Mouse (Mus musculus) heart, postnatal 36 days (tissue): ENCODE measurements around the gene Zdhhc3. TPM values are rescaled to one million over a fixed set of nuclear protein-coding genes. Genes with fewer than 3 reads are reported as not detected.

Experiments used
- DNase-seq, 2 experiments: peaks; one replicate each; pipeline ENCODE4 v3.0.0; 2021 to 2022
- intact Hi-C: fragments of 180-260 bp; cut with DNase I; formaldehyde crosslinking; loops from one replicate; pipeline ENCODE4 v1.15.1; 2025
- total RNA-seq, 2 experiments: library from RNA; stranded (reverse); gene quantifications; 2 replicates each; pipeline ENCODE4 v1.2.3; 2021

The Zdhhc3 gene
- 10 to 100 TPM; 40.7 to 43.0 TPM for total RNA-seq

DNA sequence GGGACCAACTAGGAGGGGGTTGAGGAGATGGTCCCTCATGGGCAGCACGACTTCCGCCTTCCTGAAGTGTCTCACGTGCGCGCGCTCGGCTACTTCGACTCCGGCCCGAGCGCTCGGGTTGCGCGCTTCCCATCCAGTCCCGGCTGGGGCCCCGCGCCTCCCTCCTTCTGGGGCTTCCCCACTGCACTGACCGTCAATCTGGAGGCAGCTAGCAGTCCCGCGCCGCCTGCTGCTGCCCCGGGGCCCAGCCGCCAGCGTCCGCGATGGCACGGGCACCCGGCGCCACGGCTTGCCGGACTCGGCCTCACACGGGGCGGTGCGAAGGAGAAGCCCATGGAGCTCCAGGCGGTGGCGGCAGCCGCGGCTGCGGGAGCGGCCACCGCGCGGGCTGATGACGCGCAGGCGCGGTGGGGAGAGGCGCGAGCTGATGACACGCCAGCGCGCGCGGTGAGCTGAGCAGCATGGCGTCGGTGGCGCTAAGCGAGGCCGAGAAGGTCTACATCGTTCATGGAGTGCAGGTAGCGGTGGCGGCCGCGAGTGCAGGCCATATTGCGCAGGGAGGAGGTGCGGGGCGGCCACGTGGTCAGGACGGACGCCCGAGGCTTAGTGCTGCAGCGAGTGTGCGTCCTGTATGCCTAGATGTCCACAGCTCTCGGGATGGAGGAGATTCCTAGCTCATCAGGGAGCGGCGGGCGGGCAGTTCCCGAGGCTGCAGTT lies at the start of gene Zdhhc3, which contains the start of gene Exosc7:
TSS of gene Zdhhc3 (minus strand) at position 401 of the 717 bp plus-strand sequence.
TSS of gene Exosc7 (plus strand) at position 411 of the 717 bp plus-strand sequence.
- intact Hi-C loops: loop anchor here (5.0 kb wide), 5 partner anchors 161 to 376 kb away; partner anchors contain the start of genes 1110059G10Rik, Kif15, Lars2 and Zfp445
- peak; percentile 87 to 91 for DNase-seq

DNA sequence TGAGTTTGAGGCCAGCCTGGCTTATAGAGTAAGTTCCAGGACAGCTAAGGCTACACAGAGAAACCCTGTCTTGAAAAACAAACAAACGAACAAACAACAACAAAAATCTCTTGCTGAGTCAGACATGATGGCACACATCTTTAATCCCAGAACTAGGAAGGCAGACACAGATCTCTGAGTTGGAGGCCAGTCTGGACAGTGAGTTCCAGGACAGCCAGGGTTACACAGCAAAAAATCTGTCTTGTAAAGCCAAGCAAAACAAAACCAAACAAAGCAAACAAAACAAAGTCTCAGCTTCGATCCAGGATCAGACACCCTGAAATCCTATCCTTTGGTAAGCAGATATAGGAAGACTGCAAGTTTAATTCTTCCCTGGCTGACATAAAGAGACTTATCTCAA lies 48.8 kb upstream of the Zdhhc3 start:
- intact Hi-C loops: no loop called here
- DNase-seq: no peak

DNA sequence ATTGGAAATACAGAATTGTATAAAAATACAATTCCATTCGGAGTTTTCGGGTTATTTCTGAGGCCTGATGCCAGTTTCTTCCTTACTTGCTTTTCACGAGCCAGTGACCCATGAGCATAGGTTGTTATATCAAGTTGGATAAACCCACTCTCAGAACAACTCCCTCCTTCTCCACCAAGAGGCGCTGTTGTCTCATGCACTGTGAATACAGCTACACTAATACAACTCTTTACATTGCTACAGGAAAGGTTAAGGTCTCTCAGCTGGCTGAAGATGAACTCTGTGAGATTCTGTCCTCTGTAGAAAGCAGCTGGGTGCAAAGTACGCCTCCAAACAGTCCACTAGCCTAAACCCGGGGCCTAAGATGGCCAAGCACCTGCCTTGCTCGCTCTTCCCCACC lies 46.3 kb upstream of the Zdhhc3 start:
- intact Hi-C loops: loop anchor here (1.0 to 10.0 kb wide), 5 partner anchors 37 to 425 kb away; partner anchors contain the start of gene Sacm1l
- DNase-seq: peak; percentile 63 to 72

DNA sequence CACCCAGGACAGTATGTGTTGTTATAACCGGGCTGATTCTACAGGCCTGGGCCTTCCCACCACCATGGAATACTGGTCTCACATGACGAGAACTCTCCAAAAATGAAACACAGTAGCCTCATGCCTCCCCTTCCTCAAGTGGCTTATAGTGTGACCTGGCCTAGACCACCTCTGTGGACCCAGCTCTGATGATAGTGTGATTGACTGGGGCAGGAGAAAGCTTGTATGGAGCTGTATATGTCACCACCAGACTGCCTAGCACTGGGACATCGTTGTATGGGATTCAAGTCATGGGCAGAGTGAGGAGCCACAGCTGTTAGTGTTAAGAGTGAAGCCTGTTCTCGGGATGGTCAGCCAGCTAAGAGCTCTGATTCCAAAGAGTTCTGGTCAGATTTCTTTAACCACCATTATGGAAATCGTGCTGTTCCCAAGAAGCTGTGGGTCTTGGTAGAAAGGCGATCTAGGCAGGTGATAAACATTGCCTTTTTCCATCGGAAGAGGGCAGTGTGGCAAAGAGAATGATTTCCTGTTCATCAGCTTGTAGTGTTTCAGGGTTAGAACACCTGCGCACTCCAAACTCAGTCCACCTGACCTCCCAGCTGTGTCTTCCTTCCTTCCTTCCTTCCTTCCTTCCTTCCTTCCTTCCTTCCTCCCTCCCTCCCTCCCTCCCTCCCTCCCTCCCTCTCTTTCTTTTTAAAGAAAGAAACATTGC lies 45.3 kb upstream of the Zdhhc3 start:
- DNase-seq: peak in 1 of 2 experiments; percentile 20
- intact Hi-C loops: loop anchor here (2.0 to 10.0 kb wide), 4 partner anchors 36 to 423 kb away; partner anchors contain the start of gene Sacm1l

DNA sequence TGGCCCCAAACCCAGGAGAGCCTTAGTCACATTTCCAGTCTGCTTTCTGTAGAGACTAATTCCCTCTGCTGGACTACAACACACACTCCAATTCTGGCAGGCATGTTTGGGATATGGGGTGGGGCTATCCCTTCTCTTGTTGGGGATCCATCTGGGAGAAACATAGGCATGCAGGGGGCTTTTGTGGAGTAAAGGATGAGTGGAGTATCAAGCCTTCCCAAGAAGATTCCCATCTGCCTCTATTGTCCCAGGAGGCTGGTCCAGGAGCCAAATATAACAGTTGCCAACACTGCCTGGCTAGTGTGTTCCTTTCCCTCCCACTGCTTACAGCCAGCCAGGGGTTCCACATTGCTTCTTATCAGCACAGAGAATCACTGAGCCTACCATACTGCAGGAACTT lies 44.7 kb upstream of the Zdhhc3 start:
- intact Hi-C loops: loop anchor here (2.0 to 10.0 kb wide), 4 partner anchors 35 to 423 kb away; partner anchors contain the start of gene Sacm1l
- peak; percentile 49 to 51 for DNase-seq

DNA sequence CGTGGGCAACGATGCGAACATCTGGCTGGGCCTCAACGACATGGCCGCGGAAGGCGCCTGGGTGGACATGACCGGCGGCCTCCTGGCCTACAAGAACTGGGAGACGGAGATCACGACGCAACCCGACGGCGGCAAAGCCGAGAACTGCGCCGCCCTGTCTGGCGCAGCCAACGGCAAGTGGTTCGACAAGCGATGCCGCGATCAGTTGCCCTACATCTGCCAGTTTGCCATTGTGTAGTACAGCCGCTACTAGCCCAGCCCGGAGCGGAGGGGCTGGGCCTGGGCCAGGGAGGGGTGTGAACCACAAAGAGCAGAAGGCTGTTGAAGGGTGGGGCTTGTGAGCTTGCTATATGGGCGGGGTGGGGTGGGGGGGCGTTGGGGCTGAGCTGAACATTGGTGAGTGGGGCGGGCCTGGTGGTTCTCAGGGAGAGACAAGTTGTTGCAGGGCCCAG lies 43.9 kb upstream of the Zdhhc3 start:
- DNase-seq: peak; percentile 68 to 74
- intact Hi-C loops: loop anchor here (5.0 to 10.0 kb wide), 3 partner anchors 35 to 422 kb away; partner anchors contain the start of gene Sacm1l

DNA sequence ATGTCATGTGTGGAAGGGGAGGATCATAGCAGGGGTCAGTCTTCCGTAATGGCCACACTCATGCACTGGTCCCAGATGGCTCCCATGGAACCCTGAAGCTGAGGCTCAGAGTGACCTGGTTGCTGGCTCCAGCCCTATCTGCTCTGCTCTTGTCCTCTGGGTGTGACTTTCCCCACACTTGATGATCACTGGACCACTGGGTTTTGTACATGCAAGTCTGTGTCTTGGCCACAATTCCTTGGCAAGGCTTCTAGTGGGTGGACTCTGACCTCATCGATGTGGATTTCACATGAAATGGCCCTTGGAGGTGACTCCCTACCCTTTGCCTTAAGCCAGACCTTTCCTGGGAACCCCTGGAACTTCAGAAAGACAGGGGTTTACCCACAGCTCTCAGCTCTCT lies 40.1 kb upstream of the Zdhhc3 start:
- intact Hi-C loops: loop anchor here (10.0 kb wide), 2 partner anchors 372 to 418 kb away; partner anchors contain the start of gene Sacm1l

DNA sequence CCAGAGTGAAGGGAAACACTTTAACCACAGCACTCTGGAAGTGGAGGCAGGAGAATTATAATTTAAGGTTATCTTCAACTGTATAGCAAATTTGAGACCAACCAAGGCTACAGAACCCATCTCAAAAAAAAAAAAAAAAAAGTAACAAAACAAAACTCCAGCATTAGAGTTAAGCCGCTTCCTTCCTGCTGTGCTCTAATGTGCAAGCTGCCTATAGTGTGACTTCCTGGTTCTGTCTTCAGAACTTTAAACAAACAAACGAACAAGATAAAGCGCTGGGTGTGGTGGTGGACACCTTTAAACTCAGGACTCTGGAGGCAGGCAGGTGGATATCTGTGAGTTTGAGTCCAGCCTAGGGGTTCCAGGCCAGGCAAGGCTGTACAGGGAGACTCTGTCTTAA lies 39.0 kb upstream of the Zdhhc3 start:
- no peak for DNase-seq
- intact Hi-C loops: loop anchor here (10.0 kb wide), 2 partner anchors 373 to 417 kb away; partner anchors contain the start of gene Sacm1l

More for the DNA sequence above, 40.1 kb upstream of the Zdhhc3 start:
- DNase-seq: peak; percentile 48 to 54

DNA sequence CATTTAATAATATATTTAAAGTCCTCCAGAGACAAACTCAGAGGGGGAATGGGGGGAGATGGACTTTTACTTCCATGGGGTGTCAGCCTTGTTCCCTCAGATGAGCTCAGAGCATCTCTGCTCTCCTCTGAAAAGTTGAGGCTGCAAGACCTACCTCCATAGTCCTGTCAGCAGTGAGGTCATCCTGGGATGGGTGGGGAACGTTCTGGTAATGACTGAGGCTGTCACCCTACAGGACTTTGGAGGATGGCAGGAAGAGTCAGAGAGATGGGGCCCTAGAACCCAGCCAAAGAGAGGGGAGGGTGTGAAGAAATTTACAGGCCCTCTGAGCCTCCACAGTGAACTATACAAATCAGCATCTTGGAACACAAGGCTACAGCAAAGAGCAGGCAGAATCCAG lies 38.6 kb upstream of the Zdhhc3 start:
- peak in 1 of 2 experiments; percentile 17 for DNase-seq

DNA sequence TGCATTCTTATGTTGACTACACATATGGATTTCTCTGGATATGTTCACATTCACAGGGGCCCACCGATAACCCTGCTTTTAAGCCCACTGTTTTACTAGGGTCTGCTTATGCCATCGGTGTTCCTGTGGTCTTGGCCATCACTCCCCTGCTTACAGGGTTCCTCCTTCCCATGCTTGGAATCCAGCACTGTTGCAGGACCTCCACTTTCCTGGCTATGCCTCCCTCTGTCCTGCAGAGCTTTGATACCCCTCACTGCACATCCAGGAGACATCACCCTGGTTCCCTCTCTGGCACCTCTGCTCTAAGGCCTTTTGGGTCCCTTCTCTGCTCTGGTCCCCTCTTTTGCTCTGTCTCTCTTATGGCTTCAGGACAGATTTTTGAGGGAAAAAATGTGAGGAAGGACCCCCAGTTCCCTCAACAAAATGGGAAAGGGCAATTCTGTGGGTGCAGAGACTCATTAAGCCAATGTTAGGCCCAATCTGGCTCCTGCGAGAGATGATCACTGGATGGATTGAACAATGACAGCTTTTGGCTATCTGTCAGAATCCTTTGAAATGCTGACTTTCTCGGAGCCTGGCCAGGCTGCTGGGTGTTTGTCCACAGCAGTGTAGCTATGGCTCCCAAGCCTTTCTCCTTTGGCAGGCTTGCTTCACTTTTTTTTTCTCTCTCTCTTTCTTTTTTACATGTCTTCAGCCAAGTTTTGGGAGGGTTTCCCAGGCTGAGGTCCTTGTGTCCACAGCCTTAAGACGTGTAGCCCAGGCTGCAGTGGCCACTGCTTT lies 37.4 kb upstream of the Zdhhc3 start, which contains the start of gene Clec3b:
TSS of gene Clec3b (plus strand) at position 706 of the 780 bp plus-strand sequence.
- peak; percentile 67 for DNase-seq
- intact Hi-C loops: loop anchor here (10.0 kb wide), 2 partner anchors 374 to 416 kb away; partner anchors contain the start of gene Sacm1l

More for the DNA sequence above, 38.6 kb upstream of the Zdhhc3 start:
- intact Hi-C loops: loop anchor here (10.0 kb wide), 2 partner anchors 373 to 417 kb away; partner anchors contain the start of gene Sacm1l

DNA sequence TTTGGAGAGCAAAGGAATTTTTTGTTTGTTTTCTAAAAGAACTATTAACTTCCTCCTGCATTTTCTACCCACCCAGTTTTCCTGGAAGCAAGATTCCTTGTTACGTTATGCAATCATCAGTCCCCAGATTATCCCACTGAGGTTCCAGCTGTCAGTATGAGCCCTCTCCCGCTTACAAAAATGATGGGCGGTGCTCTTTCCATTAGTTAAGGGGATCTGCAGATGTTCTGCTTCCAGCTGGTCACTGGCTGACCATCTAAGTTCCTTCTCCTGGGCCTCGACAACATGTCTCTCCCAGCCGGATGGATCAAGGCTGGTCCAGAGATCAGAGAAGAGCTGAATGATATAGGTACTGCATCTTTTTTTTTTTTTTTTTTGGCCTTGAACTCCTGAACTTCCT lies 35.4 kb upstream of the Zdhhc3 start:
- DNase-seq: peak; percentile 40 to 60
- intact Hi-C loops: no loop called here

DNA sequence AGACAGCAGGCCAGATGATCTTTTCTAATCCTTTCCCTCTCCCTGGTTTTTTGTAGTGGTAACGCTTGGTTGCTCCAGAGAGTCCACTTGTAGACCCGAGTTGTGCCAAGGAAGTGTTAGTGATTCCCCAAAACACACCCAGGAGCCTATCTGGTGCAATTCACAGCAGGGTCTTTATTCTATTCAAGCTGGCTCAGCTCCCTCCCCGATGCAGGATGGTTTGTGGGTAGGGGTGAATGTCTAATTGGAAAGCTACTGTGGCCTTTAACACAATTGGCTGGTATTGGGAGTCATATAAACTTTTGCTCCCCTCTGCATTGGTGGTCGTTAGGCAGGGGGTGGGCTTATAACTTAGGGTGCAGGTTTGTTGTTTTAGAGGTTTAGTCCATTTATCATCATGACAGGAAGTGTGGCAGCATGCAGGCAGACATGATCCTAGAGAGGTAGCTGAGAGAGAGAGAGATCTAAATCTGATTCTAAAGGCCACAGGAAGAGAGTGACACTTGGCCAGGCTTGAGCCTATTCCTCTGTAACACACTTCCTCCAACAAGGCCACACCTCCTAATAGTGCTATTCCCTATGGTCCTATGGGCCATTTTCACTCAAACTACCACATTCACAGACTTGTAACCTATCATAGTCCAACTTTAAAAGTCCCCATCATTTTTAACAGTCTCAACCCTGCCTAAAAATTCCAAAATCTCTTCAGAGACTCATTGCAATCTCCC lies 27.0 kb upstream of the Zdhhc3 start:
- no peak for DNase-seq
- intact Hi-C loops: no loop called here

DNA sequence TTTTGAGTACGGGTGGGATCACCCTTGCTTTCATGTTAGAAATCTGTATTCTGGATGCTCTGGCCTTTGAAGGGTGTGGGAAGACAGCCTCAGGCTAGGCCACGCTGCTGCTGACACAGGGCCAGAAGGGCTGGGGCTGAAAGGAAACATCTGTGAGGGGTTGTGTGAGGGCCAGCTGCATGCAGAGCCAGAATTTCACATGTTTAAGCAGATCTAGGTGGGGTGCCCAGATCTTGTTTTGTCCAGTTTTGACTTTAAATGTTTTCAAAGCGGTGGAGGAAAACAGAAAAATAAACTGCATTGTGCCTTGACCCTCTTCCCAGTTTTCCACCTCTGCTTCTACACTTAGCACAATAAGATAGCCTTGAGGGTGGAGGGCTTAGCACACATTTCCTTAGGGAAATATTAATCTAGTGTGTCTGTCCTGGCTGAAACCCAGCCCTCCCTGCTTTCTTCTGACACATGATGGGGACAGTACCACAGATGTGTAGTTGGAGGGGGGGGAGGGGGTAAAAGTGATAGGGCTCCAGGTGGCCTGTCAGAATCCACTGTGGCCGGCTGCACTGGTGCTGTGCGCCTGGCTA lies 26.0 kb upstream of the Zdhhc3 start:
- intact Hi-C loops: no loop called here
- DNase-seq: peak; percentile 78 to 82

DNA sequence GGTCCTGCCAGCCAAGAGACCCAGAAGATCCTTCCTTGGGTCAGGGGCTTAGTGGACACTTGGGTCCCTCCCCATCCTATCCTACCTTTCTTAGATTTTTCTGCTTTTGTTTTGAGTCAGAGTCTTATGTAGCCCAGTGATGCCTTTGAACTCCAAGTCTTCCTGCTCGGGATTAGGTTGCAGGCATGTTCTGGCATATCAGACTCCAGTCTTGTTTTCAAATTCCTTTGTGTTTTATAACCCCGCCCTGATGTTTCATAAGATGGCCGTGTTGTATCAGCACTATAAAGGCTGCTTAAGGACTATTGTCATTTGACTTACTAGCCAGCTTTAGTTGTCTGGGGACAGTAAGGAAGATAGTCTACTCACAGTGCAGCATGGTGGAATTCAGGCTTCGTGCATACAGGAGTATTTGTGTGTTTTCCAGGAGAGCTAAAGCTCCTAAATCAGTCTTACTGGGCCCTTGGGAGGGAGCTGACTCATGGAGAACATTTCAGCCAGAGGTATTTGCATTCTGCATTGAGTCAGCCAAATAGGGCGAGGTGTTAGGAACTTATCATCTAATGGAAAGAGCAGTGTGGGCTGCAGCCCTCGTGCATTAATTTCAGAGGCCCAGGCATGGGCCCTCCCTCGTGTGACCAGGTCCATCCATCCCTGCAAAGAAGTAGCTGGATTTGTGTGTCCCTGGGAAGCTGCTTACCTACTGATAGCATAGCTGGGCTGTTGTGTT lies 24.1 kb upstream of the Zdhhc3 start:
- intact Hi-C loops: no loop called here
- DNase-seq: peak in 1 of 2 experiments; percentile 20

DNA sequence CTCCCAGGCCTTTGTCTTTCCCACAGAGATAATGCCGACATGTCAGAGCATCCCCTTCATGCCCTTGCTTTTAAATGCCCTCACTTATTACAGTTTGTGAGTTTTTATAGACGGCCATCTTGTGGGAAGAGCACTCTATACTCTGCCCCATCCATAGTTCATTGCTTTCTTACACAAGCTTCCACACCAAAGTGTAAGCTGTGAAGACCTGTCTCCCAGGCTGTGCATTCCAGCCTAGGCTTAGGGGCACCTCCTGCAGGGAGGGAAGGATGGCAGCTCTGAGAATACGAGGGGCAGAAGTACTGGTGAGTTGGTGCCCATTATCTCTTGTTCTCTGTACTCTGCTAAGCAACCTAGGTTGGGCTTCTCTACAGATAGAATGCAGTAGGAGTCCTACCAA lies 20.0 kb upstream of the Zdhhc3 start:
- DNase-seq: no peak
- intact Hi-C loops: no loop called here

DNA sequence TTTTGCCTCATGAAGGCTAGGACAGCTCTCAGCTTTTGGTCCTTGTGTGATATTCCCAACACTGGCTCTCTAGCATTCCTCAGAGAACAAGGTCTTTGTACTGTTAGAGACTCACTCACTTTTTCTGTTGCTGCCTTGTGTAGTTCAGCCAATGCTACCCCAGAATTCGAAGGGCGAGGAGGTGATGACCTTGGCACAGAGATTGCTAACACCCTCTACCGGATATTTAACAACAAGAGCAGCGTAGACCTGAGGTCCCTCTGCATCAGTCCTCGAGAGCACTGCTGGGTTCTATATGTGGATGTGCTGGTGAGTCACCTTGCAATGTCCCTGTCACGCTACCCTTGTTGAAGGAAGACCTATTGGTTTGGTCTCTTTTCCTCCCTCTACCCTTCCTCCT lies 14.7 kb upstream of the Zdhhc3 start:
- DNase-seq: no peak
- intact Hi-C loops: no loop called here

DNA sequence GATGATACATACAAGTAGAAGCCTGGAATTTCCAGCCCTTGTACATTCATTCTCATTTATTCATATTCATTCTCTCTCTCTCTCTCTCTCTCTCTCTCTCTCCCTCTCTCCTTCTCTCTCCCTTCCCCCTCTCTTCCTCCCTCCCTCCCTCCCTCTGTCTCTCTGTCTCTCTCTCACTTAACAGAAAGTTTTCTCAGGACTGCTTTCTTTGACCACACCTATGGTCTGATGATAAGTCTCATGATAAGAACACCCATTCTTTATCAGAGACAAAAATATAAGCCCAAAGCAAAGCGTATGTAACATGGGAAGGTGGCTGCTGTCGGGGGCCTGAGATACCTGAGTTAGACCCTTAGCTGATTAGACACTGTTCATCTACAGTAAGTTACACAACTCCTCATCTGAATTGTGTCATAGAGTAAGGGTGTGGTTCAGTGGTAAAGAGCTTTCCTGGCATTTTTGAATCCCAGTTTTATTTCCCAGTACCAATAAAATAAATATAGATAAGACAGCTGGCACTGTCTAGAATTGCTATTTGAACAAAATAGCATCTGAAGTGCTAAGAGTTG lies 11.5 kb upstream of the Zdhhc3 start:
- intact Hi-C loops: loop anchor here (5.0 kb wide), 1 partner anchor 33 kb away; no protein-coding TSS in a partner anchor
- no peak for DNase-seq
